Mouse (Mus musculus): ENCODE results near the gene Rplp1.

Rplp1 gene

GRCm38 (mm10) chr9:61914917-61915300 is 567 bp upstream of the Rplp1 start:
- ATAC-seq (ENCODE audit: insufficient number of reproducible peaks, low FRiP score, low TSS enrichment), result no peak

- no peak for ATAC-seq (ENCODE audit: insufficient number of reproducible peaks, low FRiP score, low TSS enrichment)
Observed at GRCm38 (mm10) chr9:61911300-61912128, 2.8 kb downstream of the Rplp1 start.

- ATAC-seq (ENCODE audit: insufficient number of reproducible peaks, low FRiP score, low TSS enrichment), result no peak
Observed at GRCm38 (mm10) chr9:61910526-61911256, 3.7 kb downstream of the Rplp1 start.

DNA sequence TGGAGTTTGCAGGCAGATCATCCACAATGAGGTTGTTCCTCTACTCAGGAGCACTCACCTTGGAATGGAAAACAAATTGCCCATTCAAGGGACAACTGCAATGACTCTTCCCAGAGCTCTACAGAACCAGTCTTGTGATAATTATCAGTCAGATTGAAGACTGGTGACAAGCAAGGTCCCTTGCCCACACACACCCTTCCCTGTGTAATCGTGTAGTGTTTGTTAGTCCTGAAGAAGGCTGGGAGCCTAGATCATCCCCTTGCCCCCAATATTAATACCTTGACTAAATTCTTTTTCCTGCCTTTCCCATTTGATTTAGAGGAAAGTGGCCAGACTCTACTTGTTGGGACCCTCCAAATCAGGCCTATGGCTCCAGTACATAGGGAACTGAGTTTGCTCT is 4.7 kb downstream of the Rplp1 start:
- no peak for ATAC-seq (ENCODE audit: insufficient number of reproducible peaks, low FRiP score, low TSS enrichment)

GRCm38 (mm10) chr9:61908832-61909407 is 5.4 kb downstream of the Rplp1 start:
- ATAC-seq (ENCODE audit: insufficient number of reproducible peaks, low FRiP score, low TSS enrichment), result no peak

DNA sequence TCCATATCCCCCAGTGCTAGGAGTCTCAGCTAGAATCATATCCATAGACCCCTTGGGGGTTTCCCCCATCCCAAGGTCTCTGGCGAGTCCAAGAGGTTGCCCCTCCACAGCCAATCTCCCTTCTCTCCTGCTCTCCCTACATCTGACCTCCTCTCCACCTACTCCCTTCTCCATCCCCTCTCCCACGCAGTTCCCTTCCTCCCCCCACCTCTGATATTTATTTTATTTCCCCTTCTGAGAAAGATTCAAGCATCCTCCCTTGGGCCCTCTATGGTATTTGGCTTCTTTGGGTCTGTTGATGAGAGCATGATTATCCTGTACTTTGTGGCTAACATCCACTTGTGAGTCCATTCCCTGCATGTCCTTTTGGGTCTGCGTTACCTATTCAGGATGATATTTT is 6.0 kb downstream of the Rplp1 start:
- no peak for ATAC-seq (ENCODE audit: insufficient number of reproducible peaks, low FRiP score, low TSS enrichment)

- ATAC-seq (ENCODE audit: insufficient number of reproducible peaks, low FRiP score, low TSS enrichment), result no peak
Observed at GRCm38 (mm10) chr9:61907621-61908295, 6.6 kb downstream of the Rplp1 start.

GRCm38 (mm10) chr9:61906912-61907311 is 7.4 kb downstream of the Rplp1 start:
- no peak for ATAC-seq (ENCODE audit: insufficient number of reproducible peaks, low FRiP score, low TSS enrichment)

DNA sequence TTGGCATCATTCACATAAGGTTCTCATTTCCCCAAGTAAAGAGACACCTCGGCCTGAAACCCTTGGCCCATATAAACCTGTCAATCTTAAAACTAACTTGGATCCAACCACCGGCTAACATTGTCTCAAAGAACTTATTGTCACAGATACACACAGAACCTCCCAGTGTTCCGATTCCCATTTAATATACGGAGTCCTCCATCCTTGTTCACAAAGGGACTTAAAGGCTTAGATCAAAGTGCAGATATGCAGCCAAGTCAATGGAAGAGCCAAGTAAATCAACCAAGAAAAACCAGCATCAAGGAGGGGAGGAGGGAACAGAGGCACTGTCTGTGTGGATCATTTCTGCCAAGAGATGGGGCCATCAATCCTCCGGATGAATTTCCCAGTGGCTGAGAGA is 8.8 kb downstream of the Rplp1 start:
- no peak for ATAC-seq (ENCODE audit: insufficient number of reproducible peaks, low FRiP score, low TSS enrichment)

GRCm38 (mm10) chr9:61904201-61904600 is 10.1 kb downstream of the Rplp1 start:
- no peak for ATAC-seq (ENCODE audit: insufficient number of reproducible peaks, low FRiP score, low TSS enrichment)

GRCm38 (mm10) chr9:61902445-61902844 is 11.9 kb downstream of the Rplp1 start:
- no peak for ATAC-seq (ENCODE audit: insufficient number of reproducible peaks, low FRiP score, low TSS enrichment)

GRCm38 (mm10) chr9:61901574-61901973 is 12.8 kb downstream of the Rplp1 start:
- no peak for ATAC-seq (ENCODE audit: insufficient number of reproducible peaks, low FRiP score, low TSS enrichment)

DNA sequence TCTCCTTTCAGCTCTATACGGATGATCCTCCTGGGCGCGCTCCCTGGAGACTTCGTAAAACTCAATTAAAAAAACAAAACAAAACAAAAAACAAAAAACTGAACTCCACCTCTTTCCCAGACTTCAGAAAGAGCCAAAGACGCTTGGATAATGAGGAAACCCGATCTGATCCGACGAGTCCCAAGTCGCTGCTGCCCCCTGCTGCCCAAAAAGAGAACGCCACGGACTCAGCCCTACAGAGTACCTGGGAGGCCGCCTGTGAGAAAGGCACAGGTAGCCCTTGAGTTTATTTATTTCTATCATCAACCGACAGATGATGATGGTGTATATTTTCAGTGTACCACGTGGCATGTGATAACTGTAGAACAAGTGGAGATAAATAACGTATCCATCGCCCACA is 14.5 kb downstream of the Rplp1 start:
- no peak for ATAC-seq (ENCODE audit: insufficient number of reproducible peaks, low FRiP score, low TSS enrichment)

DNA sequence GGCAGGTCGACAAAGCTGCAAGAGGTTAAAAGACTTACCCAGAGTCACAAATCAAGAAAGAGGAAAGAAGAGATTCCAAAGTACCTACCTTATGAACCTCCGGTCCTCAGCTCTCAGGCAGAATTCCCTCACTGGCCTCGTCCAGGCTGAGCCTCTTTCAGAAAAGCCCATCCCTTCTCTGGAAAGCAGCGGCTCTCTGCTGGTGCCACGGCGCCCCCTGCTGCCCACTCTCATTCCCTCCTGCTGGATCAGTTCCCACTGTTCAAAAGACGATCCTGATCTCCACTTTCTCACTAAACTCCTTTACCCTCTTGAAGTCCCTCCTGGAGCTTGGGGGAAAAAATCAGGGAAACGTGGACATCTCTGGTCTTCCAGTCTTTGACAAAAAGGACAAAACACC is 15.9 kb downstream of the Rplp1 start:
- no peak for ATAC-seq (ENCODE audit: insufficient number of reproducible peaks, low FRiP score, low TSS enrichment)

- ATAC-seq (ENCODE audit: insufficient number of reproducible peaks, low FRiP score, low TSS enrichment), result no peak
Observed at GRCm38 (mm10) chr9:61895014-61895413, 19.3 kb downstream of the Rplp1 start.

GRCm38 (mm10) chr9:61889855-61890254 is 24.5 kb downstream of the Rplp1 start:
- no peak for ATAC-seq (ENCODE audit: insufficient number of reproducible peaks, low FRiP score, low TSS enrichment)

GRCm38 (mm10) chr9:61887661-61888379 is 26.5 kb downstream of the Rplp1 start:
- ATAC-seq (ENCODE audit: insufficient number of reproducible peaks, low FRiP score, low TSS enrichment), result no peak

DNA sequence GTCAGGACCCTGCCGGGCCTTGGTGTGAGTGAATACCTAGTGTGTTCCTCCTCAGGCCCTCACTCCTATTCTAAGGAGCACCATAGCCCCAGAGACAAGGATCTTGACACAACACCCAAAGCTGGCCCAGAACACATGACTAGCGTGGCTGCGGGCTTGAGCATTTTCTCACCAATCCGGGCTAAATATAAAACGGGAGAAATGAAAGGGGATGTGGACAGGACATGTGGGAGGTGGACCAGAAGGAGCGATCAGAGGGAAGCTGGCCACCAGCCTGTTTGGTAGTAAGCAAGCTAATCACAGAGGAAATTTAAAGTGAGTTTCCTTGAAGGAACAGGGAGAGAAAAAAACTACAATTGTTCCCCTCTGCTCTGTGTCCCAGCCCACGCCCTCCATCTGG is 28.4 kb downstream of the Rplp1 start:
- ATAC-seq (ENCODE audit: insufficient number of reproducible peaks, low FRiP score, low TSS enrichment), result no peak

DNA sequence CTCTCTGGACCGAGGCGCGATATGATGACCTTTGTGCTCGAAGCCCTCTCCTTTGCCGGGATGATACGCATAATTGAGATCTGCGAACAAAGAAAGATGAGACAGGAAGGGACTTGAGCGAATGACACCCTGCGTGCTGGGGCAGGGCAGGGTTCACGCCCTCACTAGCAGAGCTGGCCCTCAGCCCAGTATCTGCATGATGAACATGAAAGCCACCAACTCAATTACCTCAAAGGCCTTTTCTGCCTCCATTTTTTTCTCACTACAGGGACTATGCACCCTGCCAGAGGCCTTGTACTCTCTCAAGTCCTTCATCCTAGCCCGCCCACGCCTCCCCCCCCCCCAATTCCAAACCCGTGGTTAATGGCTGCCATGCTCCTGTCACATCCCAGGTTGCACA is 29.4 kb downstream of the Rplp1 start:
- ATAC-seq (ENCODE audit: insufficient number of reproducible peaks, low FRiP score, low TSS enrichment), result no peak

DNA sequence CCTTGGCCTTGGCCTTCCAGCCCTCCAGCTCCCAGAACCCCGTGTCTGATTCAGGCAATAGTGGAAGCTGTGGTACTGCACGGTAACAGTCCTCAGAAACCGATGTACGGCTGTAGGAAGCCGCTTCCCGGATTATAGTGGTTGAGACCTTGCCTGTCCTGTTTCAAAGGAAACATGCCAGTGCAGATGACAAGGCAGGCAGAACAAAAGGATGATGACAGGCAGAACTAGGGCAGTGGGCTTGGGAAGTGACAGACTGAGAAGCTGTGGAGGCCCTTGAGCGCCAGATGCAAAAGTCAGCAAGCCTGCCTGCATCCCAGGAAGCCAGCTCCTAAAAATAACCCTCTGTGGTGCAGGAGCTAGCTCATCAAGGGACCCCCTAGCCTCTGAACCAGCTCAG is 30.0 kb downstream of the Rplp1 start:
- ATAC-seq (ENCODE audit: insufficient number of reproducible peaks, low FRiP score, low TSS enrichment), result no peak

Measured in cerebellum, adult (tissue).